11 mouse cellular contexts compared by ENCODE assay signal in the genomic region with DNA sequence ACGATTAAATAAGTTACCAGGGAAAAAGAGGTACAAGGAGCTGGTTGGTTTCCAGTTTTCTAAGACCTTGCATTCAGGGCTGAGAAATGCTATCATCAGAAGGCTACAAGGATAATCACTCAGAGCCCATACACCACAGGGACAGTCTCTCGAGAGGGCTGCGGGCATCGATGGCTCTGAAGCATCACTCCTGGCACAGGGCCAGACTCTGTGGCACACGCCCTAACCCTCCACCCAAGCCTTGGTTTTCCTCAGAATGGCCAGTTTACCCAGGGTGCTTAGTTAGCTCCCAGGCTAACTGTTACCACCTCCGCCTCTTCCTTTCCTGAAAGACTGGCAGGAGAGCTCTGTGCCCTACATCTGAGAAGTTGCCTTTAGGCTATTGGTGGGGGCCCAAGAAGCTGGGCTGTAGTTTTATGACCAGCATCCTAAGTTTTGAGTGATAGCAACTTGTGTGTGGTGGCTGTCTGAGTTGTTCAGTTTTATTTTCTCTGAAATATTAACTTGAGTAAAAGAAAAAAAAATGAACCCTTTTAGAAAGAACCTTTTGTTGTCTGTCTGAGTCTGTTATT. TPM values are rescaled to one million over a fixed set of nuclear protein-coding genes. Genes with fewer than 3 reads are reported as not detected.
DNase-seq lines count a peak whose midpoint lies in the region; ATAC-seq and TF ChIP-seq lines count a peak whose summit lies in the region.
"Had no signal": no experiment of that assay in that cellular context is flagged by ENCODE, and none has a peak within 500 bp of the region (broad histone marks: within the 10 kb centered on the region; RNA-seq: fewer than 3 reads in every experiment).

No protein-coding gene starts in this region.

- H3K4me2 ChIP-seq in forebrain, embryonic 11.5 days (ENCODE audit: low read depth, low read length, severe bottlenecking), result no peak overlapping the region
- H3K4me2 ChIP-seq in forebrain, embryonic 14.5 days (ENCODE audit: low read length), result no peak overlapping the region
- H3K4me2 ChIP-seq in embryonic facial prominence, embryonic 15.5 days (replicated peaks), result no peak overlapping the region
- H3K4me2 ChIP-seq in liver, postnatal 0 days (ENCODE audit: low read depth, low read length), result no peak overlapping the region
- H3K4me2 ChIP-seq in hindbrain, embryonic 13.5 days, result no peak overlapping the region
- H3K4me2 ChIP-seq: hindbrain, embryonic 12.5 days had no signal

- no peaks in the 10 kb centered on the region for H3K36me3 ChIP-seq in forebrain, embryonic 11.5 days (ENCODE audit: control insufficient read depth, insufficient read depth, low read length)
- no peaks in the 10 kb centered on the region for H3K36me3 ChIP-seq in forebrain, embryonic 14.5 days (ENCODE audit: control insufficient read depth, insufficient read depth, low read length)
- H3K36me3 ChIP-seq in embryonic facial prominence, embryonic 15.5 days, result no peaks in the 10 kb centered on the region
- H3K36me3 ChIP-seq in liver, postnatal 0 days (replicated peaks; ENCODE audit: insufficient read depth, low read length), result no peaks in the 10 kb centered on the region
- no peaks in the 10 kb centered on the region for H3K36me3 ChIP-seq in hindbrain, embryonic 13.5 days
- H3K36me3 ChIP-seq: forebrain, embryonic 10.5 days; hindbrain, embryonic 12.5 days had no signal

- H3K4me3 ChIP-seq in forebrain, embryonic 11.5 days (ENCODE audit: low read depth, low read length), result no peak overlapping the region
- no peak overlapping the region for H3K4me3 ChIP-seq in forebrain, embryonic 14.5 days (ENCODE audit: low read depth, low read length)
- H3K4me3 ChIP-seq in embryonic facial prominence, embryonic 15.5 days (replicated peaks), result no peak overlapping the region
- no peak overlapping the region for H3K4me3 ChIP-seq in liver, postnatal 0 days (ENCODE audit: low read depth, low read length)
- no peak overlapping the region for H3K4me3 ChIP-seq in hindbrain, embryonic 13.5 days
- H3K4me3 ChIP-seq: forebrain, embryonic 10.5 days; hindbrain, embryonic 12.5 days had no signal

- 90% methylated on average over 6 of the region's 6 CpGs for WGBS in forebrain, embryonic 11.5 days
- WGBS in forebrain, embryonic 14.5 days, result 61% methylated on average over 6 of the region's 6 CpGs
- WGBS in embryonic facial prominence, embryonic 15.5 days, result 44% methylated on average over 6 of the region's 6 CpGs
- WGBS in liver, postnatal 0 days (ENCODE audit: insufficient replicate concordance), result 38% methylated on average over 6 of the region's 6 CpGs
- 57% methylated on average over 6 of the region's 6 CpGs for WGBS in hindbrain, embryonic 13.5 days

- H3K4me1 ChIP-seq in forebrain, embryonic 11.5 days (replicated peaks; ENCODE audit: control insufficient read depth, insufficient read depth, low read length), result no peaks in the 10 kb centered on the region
- no peaks in the 10 kb centered on the region for H3K4me1 ChIP-seq in forebrain, embryonic 14.5 days (ENCODE audit: control insufficient read depth, insufficient read depth, low read length)
- peaks cover 23% of the 10 kb centered on the region for H3K4me1 ChIP-seq in embryonic facial prominence, embryonic 15.5 days
- H3K4me1 ChIP-seq in liver, postnatal 0 days (ENCODE audit: insufficient read depth), result peaks cover 30% of the 10 kb centered on the region
- H3K4me1 ChIP-seq in hindbrain, embryonic 13.5 days (replicated peaks), result peaks cover 7% of the 10 kb centered on the region

- H3K9me3 ChIP-seq in forebrain, embryonic 11.5 days (ENCODE audit: control insufficient read depth, low read length), result no peaks in the 10 kb centered on the region
- H3K9me3 ChIP-seq in forebrain, embryonic 14.5 days (replicated peaks; ENCODE audit: control insufficient read depth, low read length), result no peaks in the 10 kb centered on the region
- H3K9me3 ChIP-seq in embryonic facial prominence, embryonic 15.5 days (replicated peaks), result no peaks in the 10 kb centered on the region
- no peaks in the 10 kb centered on the region for H3K9me3 ChIP-seq in liver, postnatal 0 days (ENCODE audit: low read length)
- no peaks in the 10 kb centered on the region for H3K9me3 ChIP-seq in hindbrain, embryonic 13.5 days
- H3K9me3 ChIP-seq: forebrain, embryonic 10.5 days; hindbrain, embryonic 12.5 days had no signal

- H3K27me3 ChIP-seq in forebrain, embryonic 11.5 days (ENCODE audit: control insufficient read depth, insufficient read depth, low read length), result no peaks in the 10 kb centered on the region
- H3K27me3 ChIP-seq in forebrain, embryonic 14.5 days (replicated peaks; ENCODE audit: control insufficient read depth, insufficient read depth, low read length), result no peaks in the 10 kb centered on the region
- H3K27me3 ChIP-seq in embryonic facial prominence, embryonic 15.5 days, result no peaks in the 10 kb centered on the region
- H3K27me3 ChIP-seq in liver, postnatal 0 days (ENCODE audit: insufficient read depth, low read length), result no peaks in the 10 kb centered on the region
- no peaks in the 10 kb centered on the region for H3K27me3 ChIP-seq in hindbrain, embryonic 13.5 days
- H3K27me3 ChIP-seq: CH12.LX; hindbrain, embryonic 12.5 days had no signal

- TF ChIP-seq EP300 in liver, postnatal 0 days (IDR thresholded peaks at IDR 0.05; ENCODE audit: low read depth), result no peak; the same call in 1 of the 2 replicates

- TF ChIP-seq CTCF in liver, postnatal 0 days (IDR thresholded peaks at IDR 0.05; ENCODE audit: low read depth), result no peak

- no peak overlapping the region for H3K9ac ChIP-seq in forebrain, embryonic 11.5 days (ENCODE audit: low read length)
- H3K9ac ChIP-seq in forebrain, embryonic 14.5 days (ENCODE audit: low read length), result no peak overlapping the region
- no peak overlapping the region for H3K9ac ChIP-seq in embryonic facial prominence, embryonic 15.5 days
- no peak overlapping the region for H3K9ac ChIP-seq in liver, postnatal 0 days (replicated peaks)
- H3K9ac ChIP-seq in hindbrain, embryonic 13.5 days, result no peak overlapping the region
- H3K9ac ChIP-seq: hindbrain, embryonic 12.5 days had no signal

- DNase-seq in forebrain, embryonic 11.5 days (ENCODE audit: low spot score), result peak; percentile 50
- no peak for DNase-seq in forebrain, embryonic 14.5 days (ENCODE audit: low spot score)
- peak; percentile 41 for DNase-seq in B cell, adult 2 months
- peak; percentile 75 for DNase-seq in liver, postnatal 0 days
- DNase-seq in thymus, postnatal 0 days (ENCODE audit: low spot score), result no peak
- no peak for DNase-seq in Muller cell, postnatal 12 days (ENCODE audit: inconsistent ontology term)

- no peak overlapping the region for H3K27ac ChIP-seq in forebrain, embryonic 11.5 days (ENCODE audit: low read depth, low read length)
- H3K27ac ChIP-seq in forebrain, embryonic 14.5 days (ENCODE audit: low read depth, low read length), result no peak overlapping the region
- peak overlapping the region; percentile 49 for H3K27ac ChIP-seq in embryonic facial prominence, embryonic 15.5 days (replicated peaks)
- H3K27ac ChIP-seq in liver, postnatal 0 days (ENCODE audit: low read depth), result no peak overlapping the region
- H3K27ac ChIP-seq in hindbrain, embryonic 13.5 days, result no peak overlapping the region
- H3K27ac ChIP-seq: forebrain, embryonic 10.5 days; hindbrain, embryonic 12.5 days had no signal

- ATAC-seq in forebrain, embryonic 11.5 days (replicated peaks; ENCODE audit: low FRiP score), result no peak
- no peak for ATAC-seq in forebrain, embryonic 14.5 days
- no peak; the same call in 1 of the 2 replicates for ATAC-seq in embryonic facial prominence, embryonic 15.5 days (ENCODE audit: insufficient number of reproducible peaks, low FRiP score, low TSS enrichment, low read depth)
- peak; percentile 71 for ATAC-seq in liver, postnatal 0 days
- ATAC-seq in hindbrain, embryonic 13.5 days (ENCODE audit: low FRiP score), result no peak

RNA-seq across cellular contexts. Expression of a gene that starts 57.9 kb away (rescaled TPM):
- polyA plus RNA-seq in forebrain, embryonic 11.5 days (2014; fragmentation: Nextera tagmentation; extraction: Ambion mirVana), result 38.0 and 40.3 TPM in 2 replicates
- polyA plus RNA-seq in forebrain, embryonic 14.5 days (2014; fragmentation: Nextera tagmentation; extraction: Ambion mirVana), result 14.6 and 20.1 TPM in 2 replicates
- 50.3 and 51.5 TPM in 2 replicates for polyA plus RNA-seq in embryonic facial prominence, embryonic 15.5 days (2015; fragmentation: Nextera tagmentation; extraction: Ambion mirVana)
- 6.0 and 6.9 TPM in 2 replicates for polyA plus RNA-seq in liver, postnatal 0 days (2015; fragmentation: Nextera tagmentation; extraction: Ambion mirVana)
- polyA plus RNA-seq in hindbrain, embryonic 13.5 days (2015; fragmentation: Nextera tagmentation; extraction: Ambion mirVana), result 28.7 and 31.2 TPM in 2 replicates
- 97.9 and 104 TPM in 2 replicates for polyA plus RNA-seq in thymus, postnatal 0 days (2015; fragmentation: Nextera tagmentation; extraction: Ambion mirVana)

Comparison
In these comparisons a context has a peak if more than half of its experiments do, and no peak if none do; other contexts are left out.
1. DNase-seq: peak in forebrain, embryonic 11.5 days (single experiment), B cell, adult 2 months (2 of 2) and liver, postnatal 0 days (single experiment); none in forebrain, embryonic 14.5 days (single experiment), thymus, postnatal 0 days (single experiment) and Muller cell, postnatal 12 days (single experiment).